Mouse (Mus musculus): ENCODE data around the gene Ubc.

DNA sequence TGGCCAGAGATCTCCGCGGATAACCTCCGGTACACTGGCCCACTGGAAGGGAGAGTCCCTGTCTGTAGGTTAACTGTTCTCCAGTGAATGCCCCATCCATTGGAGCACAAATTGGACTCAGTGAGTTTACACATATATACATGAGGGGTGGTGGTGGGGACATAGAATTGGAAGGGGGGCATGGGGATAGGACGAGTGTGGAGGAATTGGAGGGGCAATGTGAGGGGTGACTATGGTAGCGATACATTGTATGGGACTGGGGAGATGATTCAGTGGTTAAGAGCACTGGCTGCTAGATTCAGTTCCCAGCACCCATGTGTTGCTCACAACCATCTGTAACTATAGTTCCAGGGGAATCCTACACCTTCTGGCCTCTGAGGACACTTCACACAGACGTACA, 13.0 kb upstream of the Ubc start:
- TF ChIP-seq CTCF (IDR thresholded peaks at IDR 0.05; ENCODE audit: borderline replicate concordance, control insufficient read depth, extremely low read depth, insufficient read depth, low read length, poor library complexity) (no peak), POLR2A (IDR thresholded peaks at IDR 0.05; ENCODE audit: control insufficient read depth, extremely low read depth, insufficient read depth, low read length, poor library complexity) (no peak)
